Mouse (Mus musculus): ENCODE data around the gene Mapk8ip3. TPM values are rescaled to one million over a fixed set of nuclear protein-coding genes. Genes with fewer than 3 reads are reported as not detected.

Mapk8ip3 gene
- polyA plus RNA-seq, 1 experiment from 2014 or later: 22.4 TPM

DNA sequence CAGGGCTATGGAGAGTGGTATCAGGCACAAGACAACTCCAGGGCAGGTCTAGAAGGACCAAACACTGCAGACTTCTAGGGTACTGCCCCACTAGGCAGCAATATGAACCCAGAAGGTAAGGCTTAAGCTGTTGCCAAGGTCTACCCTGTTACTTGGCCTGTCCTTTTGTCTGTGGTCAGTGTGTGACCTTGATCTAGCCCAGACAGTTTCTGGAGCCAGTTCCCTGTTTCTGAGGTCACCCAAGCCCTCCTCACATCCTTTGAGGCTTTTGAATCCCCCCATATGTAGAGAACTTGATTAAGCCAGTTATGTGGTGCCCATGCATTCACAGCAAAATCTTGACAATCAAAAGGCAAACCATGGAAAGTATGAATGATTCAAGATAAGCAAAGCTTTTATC, 1.1 kb downstream of the Mapk8ip3 start:
- Histone ChIP-seq H3K36me3 (no peaks in the 10 kb centered on the region), H3K27me3 (replicated peaks) (no peaks in the 10 kb centered on the region), H3K4me2 (replicated peaks) (peak overlapping the region; percentile 81), H3K27ac (no peak overlapping the region), H3K4me1 (replicated peaks) (peaks cover 13% of the 10 kb centered on the region), H3K4me3 (replicated peaks) (peak overlapping the region; percentile 99), H3K9me3 (no peaks in the 10 kb centered on the region), H3K9ac (peak overlapping the region; percentile 90)
- no peak for ATAC-seq

DNA sequence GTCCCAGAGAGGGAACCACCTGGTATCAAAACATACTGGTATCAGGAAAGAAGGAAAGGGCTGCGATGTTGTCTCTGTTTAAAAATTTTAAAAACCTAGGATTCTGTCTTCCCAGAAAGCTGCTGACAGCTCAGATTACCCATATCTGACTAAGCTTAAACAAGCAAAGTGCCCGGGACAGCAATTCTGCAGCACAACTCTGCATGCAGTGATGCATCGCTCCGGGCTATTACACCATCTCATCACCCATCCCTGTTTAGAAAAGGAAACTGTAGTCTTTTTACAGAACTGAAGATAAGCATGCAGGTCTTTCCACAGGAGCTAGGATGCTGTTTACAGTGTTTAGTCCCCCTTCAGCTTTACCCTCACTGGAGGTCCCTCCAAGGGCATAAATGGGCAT, 1.9 kb downstream of the Mapk8ip3 start:
- Histone ChIP-seq H3K4me3 (replicated peaks) (peak overlapping the region; percentile 99; the same call in 1 of the 2 replicates), H3K27me3 (replicated peaks) (no peaks in the 10 kb centered on the region), H3K36me3 (no peaks in the 10 kb centered on the region), H3K4me1 (replicated peaks) (peaks cover 13% of the 10 kb centered on the region), H3K27ac (no peak overlapping the region), H3K4me2 (replicated peaks) (peak overlapping the region; percentile 81), H3K9ac (peak overlapping the region; percentile 90; the same call in 1 of the 2 replicates), H3K9me3 (no peaks in the 10 kb centered on the region)
- 66% methylated on average over 4 of the region's 4 CpGs for WGBS
- ATAC-seq: no peak

DNA sequence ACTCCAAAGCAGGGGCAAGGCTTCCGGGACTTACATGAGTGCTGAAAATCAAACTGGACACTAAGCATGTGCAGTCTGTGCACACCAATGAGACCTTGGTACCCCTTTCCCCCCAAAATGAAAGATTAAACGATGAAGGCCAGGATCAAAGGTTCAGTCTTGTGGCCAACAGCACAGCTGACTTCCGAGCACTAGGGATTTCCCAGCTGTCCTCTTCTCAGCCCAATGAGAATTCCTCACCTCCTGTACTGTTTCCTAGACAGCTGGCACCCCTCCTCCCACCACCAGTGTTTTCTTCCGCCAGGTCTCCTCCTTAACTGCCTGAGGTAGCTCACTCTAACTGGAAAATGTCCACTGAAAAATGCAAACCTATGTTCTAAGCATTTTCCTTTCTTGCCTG, 3.6 kb downstream of the Mapk8ip3 start:
- Histone ChIP-seq H3K4me1 (replicated peaks) (peaks cover 13% of the 10 kb centered on the region), H3K36me3 (0 out of 2 replicates have a peak, but pooled peaks cover 3% of the 10 kb centered on the region), H3K9me3 (no peaks in the 10 kb centered on the region), H3K9ac (no peak overlapping the region), H3K27ac (no peak overlapping the region), H3K4me3 (replicated peaks) (no peak overlapping the region), H3K27me3 (replicated peaks) (no peaks in the 10 kb centered on the region), H3K4me2 (replicated peaks) (no peak overlapping the region)
- WGBS: 76% methylated on average over 4 of the region's 4 CpGs
- no peak for ATAC-seq

DNA sequence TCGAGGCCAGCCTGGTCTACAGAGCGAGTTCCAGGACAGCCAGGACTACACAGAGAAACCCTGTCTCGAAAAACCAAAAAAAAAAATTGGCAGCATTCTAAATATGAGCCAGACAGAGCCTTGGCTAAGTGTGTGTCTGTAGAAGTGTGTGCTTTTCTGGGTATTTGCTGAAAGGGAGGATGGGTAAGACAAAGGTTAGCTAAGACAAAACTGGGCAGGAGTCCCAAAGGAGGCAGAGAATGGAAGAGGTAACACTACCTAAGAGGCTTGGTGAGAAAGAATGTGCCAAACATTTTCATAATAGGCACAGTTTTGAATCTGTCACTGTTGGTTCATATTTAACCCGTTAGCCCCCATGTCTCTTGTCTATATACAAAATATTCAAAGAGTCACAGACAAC, 4.3 kb downstream of the Mapk8ip3 start:
- ATAC-seq: no peak
- H3K4me1 ChIP-seq (replicated peaks): peaks cover 13% of the 10 kb centered on the region
- H3K36me3 ChIP-seq: 0 out of 2 replicates have a peak, but pooled peaks cover 6% of the 10 kb centered on the region
- no peak overlapping the region for H3K27ac ChIP-seq
- H3K27me3 ChIP-seq (replicated peaks): no peaks in the 10 kb centered on the region
- WGBS: 93% methylated on average over 4 of the region's 4 CpGs
- H3K9ac ChIP-seq: no peak overlapping the region
- H3K4me2 ChIP-seq (replicated peaks): no peak overlapping the region
- H3K4me3 ChIP-seq (replicated peaks): no peak overlapping the region
- H3K9me3 ChIP-seq: no peaks in the 10 kb centered on the region

- ATAC-seq: no peak
- WGBS: 77% methylated on average over 1 of the region's 1 CpGs
Measured at GRCm38 (mm10) chr17:24929506-24929905, 7.3 kb downstream of the Mapk8ip3 start.

DNA sequence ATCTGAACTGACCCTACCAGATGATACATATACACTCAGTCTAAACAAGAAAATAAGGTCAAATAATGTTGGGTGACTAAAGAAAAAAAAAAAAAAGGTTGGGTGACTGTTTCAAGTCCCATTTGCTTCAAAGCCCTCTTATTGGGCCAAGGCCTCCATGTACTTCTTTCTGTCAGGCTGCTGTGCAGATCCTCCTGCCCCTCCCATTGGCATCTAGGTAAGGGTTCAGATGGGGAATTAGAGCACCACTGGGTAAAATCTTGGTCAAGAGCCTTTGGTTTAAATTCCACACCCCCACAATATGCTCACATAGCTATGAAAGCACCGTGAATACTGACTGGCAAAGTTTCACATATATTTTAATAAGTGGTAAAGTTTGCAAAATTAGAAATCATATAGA, 13.5 kb downstream of the Mapk8ip3 start:
- no peaks in the 10 kb centered on the region for H3K9me3 ChIP-seq
- peaks cover 60% of the 10 kb centered on the region for H3K36me3 ChIP-seq
- H3K4me3 ChIP-seq (replicated peaks): no peak overlapping the region
- ATAC-seq: no peak
- H3K4me1 ChIP-seq (replicated peaks): no peaks in the 10 kb centered on the region
- no peak overlapping the region for H3K27ac ChIP-seq
- WGBS: 86% methylated on average over 1 of the region's 1 CpGs
- H3K27me3 ChIP-seq (replicated peaks): no peaks in the 10 kb centered on the region
- no peak overlapping the region for H3K9ac ChIP-seq
- no peak overlapping the region for H3K4me2 ChIP-seq (replicated peaks)

More at GRCm38 (mm10) chr17:24929506-24929905, 7.3 kb downstream of the Mapk8ip3 start:
- Histone ChIP-seq H3K9ac (no peak overlapping the region), H3K36me3 (peaks cover 16% of the 10 kb centered on the region; the same call in 1 of the 2 replicates), H3K4me1 (replicated peaks) (no peaks in the 10 kb centered on the region), H3K9me3 (no peaks in the 10 kb centered on the region), H3K27me3 (replicated peaks) (no peaks in the 10 kb centered on the region), H3K4me2 (replicated peaks) (no peak overlapping the region), H3K4me3 (replicated peaks) (no peak overlapping the region), H3K27ac (no peak overlapping the region)

DNA sequence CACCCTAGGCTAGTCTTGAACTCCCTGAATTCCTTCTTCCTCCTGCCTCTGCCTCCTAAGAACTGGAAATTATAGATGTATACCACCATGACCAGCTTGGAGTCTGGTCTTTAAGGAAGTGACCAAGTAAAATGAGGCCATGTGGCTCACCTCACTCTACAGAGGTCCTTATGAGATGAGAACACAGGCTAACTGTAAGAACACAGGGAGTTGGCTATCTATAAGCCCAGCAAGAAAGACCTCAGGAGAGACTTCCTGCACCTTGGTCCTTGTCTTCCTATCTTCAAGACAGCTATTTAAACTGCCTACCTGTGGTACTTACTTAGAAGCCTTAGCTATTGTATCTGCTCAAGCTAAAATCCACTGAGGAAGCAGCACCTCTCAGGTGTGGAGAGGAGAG, 22.8 kb downstream of the Mapk8ip3 start:
- H3K9ac ChIP-seq: no peak overlapping the region
- H3K27me3 ChIP-seq (replicated peaks): no peaks in the 10 kb centered on the region
- ATAC-seq: no peak
- no peaks in the 10 kb centered on the region for H3K9me3 ChIP-seq
- no peak overlapping the region for H3K27ac ChIP-seq
- H3K4me2 ChIP-seq (replicated peaks): no peak overlapping the region
- H3K4me1 ChIP-seq (replicated peaks): no peaks in the 10 kb centered on the region
- H3K36me3 ChIP-seq: peaks cover 63% of the 10 kb centered on the region
- no peak overlapping the region for H3K4me3 ChIP-seq (replicated peaks)

GRCm38 (mm10) chr17:24907591-24907990, 29.2 kb downstream of the Mapk8ip3 start:
- H3K27ac ChIP-seq: no peak overlapping the region
- no peaks in the 10 kb centered on the region for H3K9me3 ChIP-seq
- WGBS: 91% methylated on average over 2 of the region's 2 CpGs
- H3K4me3 ChIP-seq (replicated peaks): no peak overlapping the region
- ATAC-seq: no peak
- peaks cover 77% of the 10 kb centered on the region for H3K36me3 ChIP-seq
- H3K9ac ChIP-seq: no peak overlapping the region
- H3K4me2 ChIP-seq (replicated peaks): no peak overlapping the region
- no peaks in the 10 kb centered on the region for H3K27me3 ChIP-seq (replicated peaks)
- no peaks in the 10 kb centered on the region for H3K4me1 ChIP-seq (replicated peaks)

GRCm38 (mm10) chr17:24903767-24904166, 33.0 kb downstream of the Mapk8ip3 start:
- Histone ChIP-seq H3K4me3 (replicated peaks) (no peak overlapping the region), H3K4me1 (replicated peaks) (no peaks in the 10 kb centered on the region), H3K9ac (no peak overlapping the region), H3K36me3 (peaks cover 91% of the 10 kb centered on the region), H3K9me3 (no peaks in the 10 kb centered on the region), H3K27me3 (replicated peaks) (no peaks in the 10 kb centered on the region), H3K27ac (no peak overlapping the region), H3K4me2 (replicated peaks) (no peak overlapping the region)
- ATAC-seq: no peak
- 88% methylated on average over 9 of the region's 9 CpGs for WGBS

GRCm38 (mm10) chr17:24902671-24903474, 33.9 kb downstream of the Mapk8ip3 start:
- WGBS: 65% methylated on average over 9 of the region's 9 CpGs
- H3K36me3 ChIP-seq: peaks cover 88% of the 10 kb centered on the region
- no peak overlapping the region for H3K27ac ChIP-seq
- peaks cover under 1% of the 10 kb centered on the region; the same call in 1 of the 2 replicates for H3K4me1 ChIP-seq (replicated peaks)
- no peak overlapping the region for H3K4me2 ChIP-seq (replicated peaks)
- no peak overlapping the region for H3K4me3 ChIP-seq (replicated peaks)
- ATAC-seq: peak; percentile 61; the same call in 1 of the 2 replicates
- no peaks in the 10 kb centered on the region for H3K27me3 ChIP-seq (replicated peaks)
- H3K9me3 ChIP-seq: no peaks in the 10 kb centered on the region
- H3K9ac ChIP-seq: no peak overlapping the region

- H3K27me3 ChIP-seq (replicated peaks): no peaks in the 10 kb centered on the region
- no peak overlapping the region for H3K9ac ChIP-seq
- H3K4me2 ChIP-seq (replicated peaks): no peak overlapping the region
- no peak overlapping the region for H3K27ac ChIP-seq
- no peak overlapping the region for H3K4me3 ChIP-seq (replicated peaks)
- peaks cover 84% of the 10 kb centered on the region for H3K36me3 ChIP-seq
- no peak for ATAC-seq
- H3K9me3 ChIP-seq: no peaks in the 10 kb centered on the region
- peaks cover 8% of the 10 kb centered on the region for H3K4me1 ChIP-seq (replicated peaks)
- 92% methylated on average over 5 of the region's 5 CpGs for WGBS
Measured at GRCm38 (mm10) chr17:24902124-24902523, 34.7 kb downstream of the Mapk8ip3 start.

DNA sequence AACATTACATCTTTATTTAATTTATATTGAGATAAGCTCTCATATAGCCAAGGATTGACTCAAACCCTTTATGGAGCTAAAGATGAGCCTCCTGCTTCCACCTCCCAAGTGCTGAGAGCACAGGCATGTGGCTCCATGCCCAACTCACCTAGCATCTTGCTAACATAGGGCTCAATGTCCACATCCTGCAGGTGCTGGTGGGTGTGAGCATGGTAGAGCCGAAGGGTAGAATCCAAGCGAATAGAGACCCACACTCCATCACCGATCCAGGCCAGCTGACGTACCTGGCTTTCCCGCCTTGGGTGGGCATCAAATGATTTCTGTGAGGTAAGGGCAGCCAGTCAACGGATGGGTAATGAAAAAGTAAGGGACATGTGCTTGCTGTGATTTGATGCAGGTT, 36.8 kb downstream of the Mapk8ip3 start:
- 92% methylated on average over 6 of the region's 6 CpGs for WGBS
- H3K27ac ChIP-seq: no peak overlapping the region

DNA sequence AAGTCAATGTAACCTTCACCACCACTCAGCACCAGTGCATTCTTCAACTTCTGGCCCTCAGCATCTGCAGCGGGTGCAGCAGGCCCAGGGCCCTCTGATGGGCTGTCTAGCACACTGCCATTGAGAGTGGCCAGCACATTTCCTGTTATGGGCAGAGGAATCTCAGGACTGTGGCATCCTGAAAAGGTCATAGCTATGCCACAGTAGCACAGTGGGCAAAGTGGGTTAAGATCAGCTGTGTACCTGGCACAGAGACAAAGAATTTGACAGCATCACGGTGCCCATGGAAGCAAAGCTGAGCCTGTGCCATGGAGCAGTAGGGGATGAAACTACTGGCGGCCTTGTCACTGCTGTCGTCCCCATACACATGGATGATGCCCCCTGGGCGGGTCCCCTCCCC, 37.6 kb downstream of the Mapk8ip3 start:
- 85% methylated on average over 5 of the region's 5 CpGs for WGBS
- Histone ChIP-seq H3K27me3 (replicated peaks) (no peaks in the 10 kb centered on the region), H3K36me3 (peaks cover 59% of the 10 kb centered on the region), H3K9me3 (no peaks in the 10 kb centered on the region), H3K4me1 (replicated peaks) (peaks cover 23% of the 10 kb centered on the region), H3K4me2 (replicated peaks) (no peak overlapping the region), H3K4me3 (replicated peaks) (no peak overlapping the region), H3K27ac (no peak overlapping the region), H3K9ac (no peak overlapping the region)
- no peak for ATAC-seq

More for the DNA sequence above, 36.8 kb downstream of the Mapk8ip3 start:
- Histone ChIP-seq H3K9me3 (no peaks in the 10 kb centered on the region), H3K4me1 (replicated peaks) (peaks cover 20% of the 10 kb centered on the region), H3K36me3 (peaks cover 66% of the 10 kb centered on the region), H3K4me2 (replicated peaks) (no peak overlapping the region), H3K4me3 (replicated peaks) (no peak overlapping the region), H3K9ac (no peak overlapping the region), H3K27me3 (replicated peaks) (no peaks in the 10 kb centered on the region)
- no peak for ATAC-seq

Data from intestine, embryonic 15.5 days (tissue).